Mouse (Mus musculus) frontal cortex, postnatal 25 days (tissue): ENCODE measurements around the gene Dlx1.
A peak's percentile ranks its signal among the peaks of the same experiment; 100 is the strongest.

Source experiments
- DNase-seq, 2 experiments: peaks; one replicate each; pipeline ENCODE4 v3.0.0; 2022; ENCODE audit warnings: low spot score in 2 of 2

Gene Dlx1

DNA sequence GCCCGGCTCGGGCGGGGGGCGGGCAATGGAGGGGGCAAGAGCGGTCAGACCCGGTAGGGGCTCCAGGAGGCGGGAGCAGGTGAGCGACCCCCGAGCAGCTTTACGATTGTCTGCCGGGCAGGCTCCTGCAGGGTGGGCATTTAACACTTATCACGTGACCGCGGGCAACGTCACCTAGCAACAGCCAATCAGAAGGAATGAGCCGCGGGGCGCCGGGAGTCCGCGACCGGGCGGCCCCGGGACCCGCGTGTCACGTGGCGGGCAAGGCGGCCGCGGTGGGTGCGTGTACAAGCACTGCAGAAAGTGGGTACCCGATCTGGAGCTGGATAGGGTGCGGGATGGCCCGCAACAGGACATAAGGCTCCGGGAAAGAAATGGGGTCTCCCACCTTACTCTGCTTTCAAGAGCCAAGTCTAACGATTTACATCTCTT is 18.7 kb downstream of the Dlx1 start, which contains the start of gene Dlx2:
Gene Dlx2, minus strand, starts transcription at position 115 of the 432 bp plus-strand sequence.
- no peak for DNase-seq

DNA sequence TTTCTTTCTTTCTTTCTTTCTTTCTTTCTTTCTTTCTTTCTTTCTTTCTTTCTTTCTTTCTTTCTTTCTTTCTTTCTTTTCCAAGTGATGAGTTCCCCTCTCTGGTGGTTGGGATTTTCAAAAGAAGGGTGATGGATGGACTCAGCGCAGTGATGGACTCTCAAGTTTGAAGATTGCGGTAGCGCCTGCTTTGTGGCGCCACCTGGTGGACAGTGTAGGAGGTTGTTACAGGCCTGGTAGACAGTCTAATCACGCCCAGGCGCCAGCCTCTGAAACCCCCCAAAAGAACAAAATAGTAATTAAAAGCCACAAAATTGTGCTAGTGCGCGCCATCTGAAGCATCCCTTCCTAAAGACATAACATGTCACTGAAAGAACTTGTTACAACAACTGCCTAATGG is 19.9 kb downstream of the Dlx1 start:
- DNase-seq, result peak in 1 of 2 experiments; percentile 61

DNA sequence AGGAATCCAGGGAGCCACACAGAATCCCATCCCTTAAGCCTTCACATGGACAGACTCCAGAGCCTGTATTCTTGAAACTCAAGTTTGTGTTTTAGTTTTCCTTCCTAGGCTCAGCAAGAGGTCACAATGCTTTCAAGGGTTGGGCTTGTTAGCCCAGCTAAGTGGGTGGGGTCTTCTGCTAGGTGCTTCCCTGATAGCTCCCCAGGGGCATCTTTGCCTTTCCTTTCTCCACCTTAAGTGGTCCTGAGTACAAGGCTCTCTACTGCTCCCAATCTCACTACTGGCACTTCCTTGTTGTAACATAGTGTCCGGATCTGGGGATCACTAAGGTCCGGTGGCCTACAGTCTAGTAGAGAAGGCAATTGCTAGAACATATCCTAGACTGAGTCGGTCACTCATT is 22.4 kb downstream of the Dlx1 start:
- no peak for DNase-seq

DNA sequence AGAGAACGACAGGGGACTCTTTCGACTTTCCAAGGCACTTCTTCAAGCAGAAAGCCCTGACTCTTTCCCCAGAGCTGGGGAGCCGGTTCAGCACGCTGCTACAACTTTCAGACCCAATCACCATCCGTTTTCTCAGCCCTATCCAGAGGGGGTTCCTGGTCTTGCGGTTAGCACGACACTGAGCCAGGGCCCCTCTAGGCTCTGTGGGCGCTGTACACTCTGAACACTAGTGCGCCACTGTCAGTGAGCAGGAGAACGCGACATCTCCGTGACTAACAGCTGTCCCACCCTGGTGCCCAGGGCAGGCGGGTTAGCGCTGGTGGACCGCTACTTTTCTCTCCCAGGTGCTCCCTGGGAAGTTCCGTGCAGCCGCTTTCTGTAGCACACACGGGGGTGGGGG is 23.8 kb downstream of the Dlx1 start:
- no peak for DNase-seq

DNA sequence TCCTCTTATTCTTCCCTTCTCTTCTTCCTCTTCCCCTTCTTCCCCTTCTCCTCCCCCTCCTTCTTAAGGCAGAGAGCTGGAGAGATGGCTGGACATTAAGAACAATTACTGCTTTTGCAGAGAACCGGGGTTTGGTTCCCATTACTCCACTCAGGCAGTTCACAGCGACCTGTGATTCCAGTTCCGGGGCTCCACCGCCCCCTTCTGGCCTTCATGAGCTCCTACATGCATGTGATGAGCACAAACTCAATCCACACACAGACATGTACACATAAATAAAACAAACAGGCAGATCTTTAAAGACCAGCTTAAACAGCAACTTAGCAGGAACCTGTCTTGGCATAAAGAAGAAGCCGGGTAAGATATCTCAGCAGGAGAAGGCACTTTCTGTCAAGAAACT is 28.2 kb downstream of the Dlx1 start:
- no peak for DNase-seq

DNA sequence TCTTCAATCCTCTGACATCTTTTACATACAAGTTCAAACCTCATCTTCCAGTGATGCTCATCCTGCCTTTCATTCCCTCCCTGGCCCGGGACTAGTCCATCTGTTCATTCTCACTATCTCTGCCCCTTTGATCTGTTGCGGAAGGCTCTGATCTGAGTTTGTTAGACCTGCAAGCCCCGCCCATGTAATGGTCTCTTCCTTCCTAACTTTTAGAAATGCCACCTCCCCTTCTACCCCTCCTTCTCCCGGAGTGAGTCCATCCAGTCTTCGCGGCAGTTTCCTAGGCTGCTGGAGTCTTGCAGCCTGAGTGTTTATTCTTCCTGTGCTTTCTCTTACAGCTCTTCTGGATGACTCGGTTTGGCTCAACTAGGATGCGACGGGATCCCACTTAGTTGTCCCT is 38.6 kb downstream of the Dlx1 start:
- DNase-seq, result no peak

DNA sequence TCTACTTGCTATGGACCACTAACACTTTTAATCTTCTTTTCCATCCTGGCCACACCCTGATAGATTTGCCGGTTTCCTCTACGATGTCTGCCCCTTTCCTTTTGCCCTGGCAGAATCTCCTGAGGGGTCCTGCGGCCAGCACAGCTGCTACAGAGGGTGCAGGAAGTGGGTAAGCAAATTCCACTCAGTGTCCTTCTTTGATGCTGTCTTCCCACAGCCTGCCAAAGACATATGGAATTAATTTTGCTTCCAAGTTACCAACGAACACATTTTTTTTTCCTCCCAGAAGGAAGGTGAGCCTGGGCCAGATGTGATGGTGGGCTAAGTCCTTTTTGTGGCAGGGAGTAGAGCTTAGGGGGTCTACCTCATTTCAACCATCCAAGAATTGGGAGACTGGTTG is 45.8 kb downstream of the Dlx1 start:
- DNase-seq, result no peak

DNA sequence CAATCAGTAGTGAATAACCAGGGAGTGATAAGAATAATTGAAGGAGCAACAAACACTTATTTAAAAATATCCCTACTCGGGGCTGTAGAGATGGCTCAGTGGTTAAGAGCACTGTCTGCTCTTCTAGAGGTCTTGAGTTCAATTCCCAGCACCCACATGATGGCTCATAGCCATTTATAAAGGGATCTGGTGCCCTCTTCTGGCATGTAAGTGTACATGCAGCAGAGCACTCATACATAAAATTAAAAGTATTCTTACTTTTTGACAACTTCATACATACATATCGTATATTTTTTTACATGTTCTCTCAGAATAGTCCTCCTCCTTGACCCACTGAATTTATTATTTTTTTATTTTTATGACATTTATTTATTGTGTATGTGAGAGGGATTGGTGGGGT is 49.1 kb downstream of the Dlx1 start:
- no peak for DNase-seq

DNA sequence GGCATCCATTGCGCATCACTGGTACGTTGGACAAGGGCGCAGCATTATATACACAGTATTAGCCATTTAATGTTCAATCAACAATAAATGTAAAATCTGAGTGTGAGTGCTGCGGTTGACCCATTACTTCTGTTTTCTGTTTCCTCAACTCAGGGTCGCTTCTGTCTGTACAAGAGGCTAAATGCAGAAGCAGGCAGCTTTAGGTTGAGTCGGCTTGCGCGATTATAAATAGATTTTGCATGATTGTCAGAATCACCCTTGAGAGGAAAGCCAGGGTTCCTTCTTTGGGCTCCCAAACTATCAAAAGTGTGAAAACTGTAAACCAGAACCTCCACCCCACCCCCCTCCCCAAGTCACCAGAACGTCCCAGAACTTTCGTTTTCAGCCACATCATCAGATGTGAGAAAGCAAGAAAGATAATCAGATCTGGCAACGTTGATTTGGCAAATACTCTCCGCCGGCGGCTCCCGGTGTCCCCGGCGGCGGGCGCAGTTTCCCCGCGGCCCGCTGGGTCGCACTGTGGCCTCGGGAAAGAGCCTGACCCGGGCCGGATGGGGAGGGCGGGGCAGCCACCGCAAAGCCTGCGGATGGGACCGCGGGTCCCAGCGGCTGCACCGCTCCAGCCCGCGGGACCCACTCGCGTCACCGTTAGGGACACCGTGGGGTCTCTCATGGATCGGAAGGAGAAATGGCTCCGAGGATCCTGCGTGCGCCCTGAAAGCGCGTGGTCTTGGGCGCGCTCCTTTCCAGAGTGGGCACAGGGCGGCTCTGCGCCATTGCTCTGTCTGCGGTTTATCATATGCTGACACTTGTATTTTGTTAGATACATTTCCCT is 52.9 kb downstream of the Dlx1 start:
- DNase-seq, result peak; percentile 11 to 32

DNA sequence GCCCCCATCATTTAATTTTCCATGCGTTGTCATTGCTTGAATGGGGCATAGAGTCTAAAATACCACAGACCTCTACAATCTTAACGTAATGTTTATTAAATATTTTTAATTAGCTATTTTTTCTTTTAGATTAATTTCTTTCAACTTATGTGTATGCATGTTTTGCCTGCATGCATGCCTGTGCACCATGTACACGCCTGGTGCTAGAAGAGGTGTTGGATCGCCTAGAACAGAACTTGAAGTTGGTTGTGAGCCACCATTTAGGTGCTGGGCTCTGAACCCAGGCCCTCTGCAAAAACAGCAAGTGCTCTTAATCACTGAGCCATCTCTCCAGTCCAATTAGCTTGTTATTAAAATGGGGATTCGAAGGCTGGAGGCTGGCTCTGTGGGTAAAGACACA is 53.6 kb downstream of the Dlx1 start:
- DNase-seq, result no peak
